Mouse (Mus musculus) bone marrow, adult 2 months (tissue): ENCODE results near the gene Cdk14.

Experiments
- CTCF ChIP-seq: fragments of 200-500 bp; IDR thresholded peaks from 2 replicates; pipeline ENCODE4 v1.5.1; 2011; ENCODE audit warnings: low read length, control low read depth; ENCODE audit not compliant: control insufficient read depth, insufficient read depth
- POLR2A ChIP-seq: fragments of 200-500 bp; IDR thresholded peaks from 2 replicates; pipeline ENCODE4 v1.6.1; 2011; ENCODE audit warnings: low read depth, mild to moderate bottlenecking, control low read depth, low read length, borderline replicate concordance; ENCODE audit not compliant: control insufficient read depth

DNA sequence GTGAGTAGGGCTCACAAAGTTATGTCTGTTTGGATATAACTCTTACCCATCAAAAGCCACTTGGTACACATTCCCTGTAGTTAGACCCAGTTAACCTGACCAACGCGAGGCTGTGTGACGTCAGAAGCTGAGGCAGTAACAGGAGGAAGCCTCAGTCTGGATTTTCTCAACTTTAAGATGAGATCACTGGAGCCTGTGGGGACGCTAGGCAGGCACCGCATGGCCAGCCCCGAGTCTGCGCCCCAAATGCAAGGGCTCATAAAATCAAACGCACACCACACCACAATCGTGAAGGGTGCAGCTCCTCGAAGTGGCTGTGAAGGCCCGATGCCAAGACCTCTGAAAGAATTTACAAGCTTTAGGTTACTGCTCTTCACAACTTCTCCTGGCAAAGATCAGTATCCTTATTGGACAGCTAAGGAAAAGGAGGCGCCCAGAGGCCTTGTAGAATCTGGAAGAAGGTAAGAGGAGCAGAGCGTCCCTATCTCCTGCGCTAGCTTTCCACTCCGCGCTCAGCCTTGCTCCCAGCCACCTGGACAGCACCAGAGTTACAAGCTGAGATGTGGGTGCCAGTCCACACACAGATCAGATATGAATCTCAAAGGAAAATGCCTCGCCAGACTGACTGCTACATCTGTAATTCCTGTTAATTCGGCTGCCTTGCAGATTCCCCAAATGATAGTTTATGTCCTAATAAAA, 61.9 kb downstream of the Cdk14 start:
- TF ChIP-seq CTCF (no peak), POLR2A (no peak)
